Mouse (Mus musculus) urinary bladder, adult 2 months (tissue): ENCODE data around the gene Fut4. TPM values are rescaled to one million over a fixed set of nuclear protein-coding genes. Genes with fewer than 3 reads are reported as not detected.
"Not testable (repeated sequence)": the region's sequence is repeated elsewhere in the genome, so short reads cannot be mapped to it uniquely, and the experiment has no call there.

Experiments used
- DNase-seq: peaks from one replicate; pipeline ENCODE4 v3.0.0; 2022; ENCODE audit warnings: low spot score
- polyA plus RNA-seq: library from polyadenylated mRNA; depleted of rRNA; stranded (reverse); fragments of >200 nt; gene quantifications from 2 replicates; pipeline ENCODE4 v1.2.3, GENCODE M21; 2012; rRNA removed

Fut4 gene
- polyA plus RNA-seq, 1 experiment, result 5.1 TPM

DNA sequence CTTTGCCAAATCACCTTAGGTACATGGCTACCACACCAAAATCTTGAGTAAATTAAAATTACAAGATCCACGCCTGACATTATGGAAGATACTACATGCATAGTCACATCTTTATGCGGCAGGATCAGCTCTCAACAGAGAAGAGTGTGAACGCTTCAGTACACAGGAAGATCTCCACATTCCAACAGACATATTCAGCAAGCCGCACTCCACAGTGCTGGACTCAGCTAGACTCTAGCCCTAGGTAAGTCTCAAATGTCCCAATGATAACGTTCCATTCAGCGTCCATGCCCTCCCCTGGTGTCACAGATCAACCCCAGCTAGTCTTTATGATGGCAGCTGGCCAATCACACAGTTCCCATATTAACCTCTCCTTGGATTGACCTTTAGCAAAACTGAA lies 26.2 kb downstream of the Fut4 start:
- DNase-seq, result no peak

DNA sequence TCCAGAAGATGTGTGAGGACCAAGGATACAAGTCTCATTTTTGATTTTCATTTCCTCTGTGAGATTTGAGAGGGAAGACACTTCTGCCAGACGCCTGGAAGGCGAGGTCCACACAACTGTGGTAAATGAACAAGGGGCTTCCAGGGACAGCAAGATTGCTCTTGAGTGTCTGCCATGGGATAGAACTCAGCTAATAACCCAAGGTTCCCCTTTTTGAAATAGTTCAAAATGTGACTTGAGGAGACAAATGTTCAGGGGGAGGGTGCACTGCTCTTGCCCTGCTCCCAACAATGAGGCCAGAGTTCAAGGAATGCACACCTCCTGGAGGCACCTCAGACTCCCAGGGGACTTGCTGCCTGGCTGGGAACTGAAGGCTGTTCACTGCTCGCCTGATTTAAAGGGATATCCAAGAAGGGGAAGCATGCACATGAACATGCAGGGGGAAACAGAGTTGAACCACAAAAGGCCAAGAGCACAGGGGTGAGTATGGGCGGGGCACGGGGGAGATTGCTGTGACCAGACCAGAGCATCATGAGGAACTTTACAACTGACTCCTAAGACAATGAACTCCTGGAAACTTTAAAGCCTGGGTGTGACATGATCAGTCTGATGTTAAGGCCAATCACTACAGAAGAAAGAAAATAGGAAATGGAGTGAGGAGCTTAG lies 27.3 kb downstream of the Fut4 start:
- no peak for DNase-seq

DNA sequence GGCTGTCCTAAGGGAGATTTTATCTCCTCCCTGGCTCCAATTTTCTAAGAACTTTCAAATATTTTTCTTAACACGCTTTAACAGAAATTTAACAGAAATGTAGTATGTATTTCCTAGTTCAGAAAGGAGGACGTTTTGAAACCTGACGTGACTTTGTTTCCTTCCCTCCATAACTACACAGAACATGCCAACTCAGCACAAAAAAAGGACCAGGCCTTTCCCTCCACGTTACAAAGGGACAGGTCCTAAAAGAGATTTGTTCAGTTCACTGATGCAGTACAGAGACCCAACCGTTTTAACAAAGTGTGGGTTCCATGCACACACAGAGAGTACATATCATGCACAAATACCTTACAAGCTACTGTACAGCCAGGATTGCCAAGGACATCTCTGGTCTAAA lies 30.6 kb downstream of the Fut4 start:
- no peak for DNase-seq

DNA sequence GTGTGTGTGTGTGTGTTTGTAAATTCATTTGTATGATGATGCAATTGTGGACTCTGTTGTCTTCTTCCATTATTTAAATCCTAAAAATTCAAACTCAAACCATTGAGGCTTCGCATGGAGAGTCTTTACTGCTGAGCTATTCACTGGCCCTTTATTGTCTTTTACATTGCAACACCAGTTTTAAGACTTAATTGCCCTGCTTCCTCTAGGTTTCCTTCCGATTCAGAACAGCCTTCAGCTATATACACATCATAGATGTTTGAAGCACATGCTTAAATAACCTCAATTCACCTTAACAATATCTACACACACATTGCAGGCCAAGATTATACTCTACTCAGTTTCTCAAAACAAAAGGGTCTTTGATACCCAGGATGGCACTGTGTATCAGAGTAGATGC lies 31.8 kb downstream of the Fut4 start:
- DNase-seq, result no peak

DNA sequence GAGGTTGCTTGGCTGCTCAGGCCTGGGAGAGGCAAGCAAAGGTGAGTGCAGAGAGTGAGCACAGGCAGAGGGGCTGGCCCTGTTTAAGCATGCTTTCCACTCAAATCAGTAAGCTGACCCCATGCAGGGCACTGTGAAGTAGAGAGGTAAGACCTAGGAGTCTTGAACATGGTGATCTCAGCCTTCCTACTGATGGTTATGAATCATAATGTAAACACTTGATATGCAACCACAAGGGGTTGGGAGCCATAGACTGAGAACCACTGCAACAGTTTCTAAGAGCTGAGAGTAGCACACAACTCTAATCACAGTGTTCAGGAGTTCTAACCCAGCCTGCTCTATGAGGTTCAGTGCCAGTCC lies 33.9 kb downstream of the Fut4 start:
- no peak for DNase-seq

GRCm38 (mm10) chr9:14717689-14718331 lies 34.4 kb downstream of the Fut4 start:
- no peak for DNase-seq

GRCm38 (mm10) chr9:14715258-14715657 lies 36.9 kb downstream of the Fut4 start:
- DNase-seq, result no peak

GRCm38 (mm10) chr9:14710910-14711309 lies 41.3 kb downstream of the Fut4 start:
- no peak for DNase-seq

- no peak for DNase-seq
Measured at GRCm38 (mm10) chr9:14705321-14706162, 46.7 kb downstream of the Fut4 start.

- DNase-seq, result not testable (repeated sequence)
Measured at GRCm38 (mm10) chr9:14700795-14701194, 51.4 kb downstream of the Fut4 start.

DNA sequence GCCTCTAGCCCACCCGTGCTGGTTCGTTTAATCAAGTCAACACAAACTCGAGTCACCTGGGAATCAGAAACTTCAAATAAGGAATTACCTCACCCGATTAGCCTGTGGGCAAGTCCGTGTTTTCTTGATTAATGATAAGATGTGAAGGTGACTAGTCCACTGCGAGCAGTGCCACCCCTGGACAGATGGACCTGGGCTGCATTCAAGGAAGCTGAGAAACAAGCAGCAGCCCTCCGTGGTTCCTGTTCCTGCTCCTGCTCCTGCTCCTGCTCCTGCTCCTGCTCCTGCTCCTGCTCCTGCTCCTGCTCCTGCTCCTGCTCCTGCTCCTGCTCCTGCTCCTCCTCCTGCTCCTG lies 52.9 kb downstream of the Fut4 start:
- DNase-seq, result no peak

- peak; percentile 76 for DNase-seq
Measured at GRCm38 (mm10) chr9:14698582-14699287, 53.5 kb downstream of the Fut4 start.

Other genes starting within 250 kb of the Fut4 start
- gene Amotl1, start 107.3 kb downstream of the Fut4 start, polyA plus RNA-seq, result 21.7 and 32.7 TPM in 2 replicates
- gene Piwil4, start 11.7 kb downstream of the Fut4 start, polyA plus RNA-seq, result 0.62 and 0.67 TPM in 2 replicates
- gene 1700012B09Rik, start 18.6 kb upstream of the Fut4 start, polyA plus RNA-seq, result not detected in 2 replicates
- 8.6 and 9.3 TPM in 2 replicates for gene Mre11a, start 32.3 kb upstream of the Fut4 start, polyA plus RNA-seq
- gene Ankrd49, start 32.5 kb upstream of the Fut4 start, polyA plus RNA-seq, result 18.0 and 18.9 TPM in 2 replicates
- gene Gpr83, start 107.8 kb upstream of the Fut4 start, polyA plus RNA-seq, result 0.01 TPM in 1 of 2 replicates, not detected in the other
- 0.14 and 0.15 TPM in 2 replicates for gene Izumo1r, start 151.6 kb upstream of the Fut4 start, polyA plus RNA-seq